Mouse (Mus musculus): ENCODE results near the gene Zfp276.

DNA sequence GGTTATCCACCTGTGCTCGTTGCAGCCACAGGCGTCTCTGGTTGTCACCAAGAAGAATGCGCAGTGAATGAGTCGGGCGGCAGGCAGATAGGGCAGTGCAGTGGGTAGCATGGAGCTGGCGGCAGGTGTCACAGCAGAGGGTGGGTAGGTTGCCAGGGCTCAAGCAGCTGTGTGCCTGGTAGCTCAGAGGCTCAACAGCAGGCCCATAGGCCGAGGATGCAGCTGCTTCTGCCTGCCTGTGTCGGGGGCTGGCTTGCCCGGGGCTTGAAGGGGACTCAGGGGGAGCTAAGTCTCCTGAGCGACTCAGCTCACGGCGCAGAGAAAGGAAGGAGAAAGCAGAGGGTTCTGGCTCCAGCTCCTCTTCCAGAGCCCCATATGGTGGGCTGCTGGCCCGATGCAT lies 20.7 kb upstream of the Zfp276 start:
- no peak for TF ChIP-seq EP300 (IDR thresholded peaks at IDR 0.05; ENCODE audit: low read depth)
- TF ChIP-seq CTCF (IDR thresholded peaks at IDR 0.05; ENCODE audit: low read depth) = no peak

All from liver, postnatal 0 days (tissue).